Mouse (Mus musculus): ENCODE results near the gene Cntn3. TPM values are rescaled to one million over a fixed set of nuclear protein-coding genes. Genes with fewer than 3 reads are reported as not detected.

Gene Cntn3
- polyA plus RNA-seq, 2 experiments = 0.70 to 1.1 TPM

GRCm38 (mm10) chr6:102512085-102512484 is 60.8 kb downstream of the Cntn3 start:
- Histone ChIP-seq H3K36me3 (replicated peaks; ENCODE audit: control insufficient read depth, insufficient read depth, low read depth) (no peaks in the 10 kb centered on the region), H3K9me3 (ENCODE audit: control insufficient read depth, low read length) (no peaks in the 10 kb centered on the region), H3K27me3 (ENCODE audit: control insufficient read depth, insufficient read depth, low read length) (no peaks in the 10 kb centered on the region), H3K4me2 (ENCODE audit: low read depth) (no peak overlapping the region), H3K27ac (no peak overlapping the region), H3K9ac (replicated peaks) (no peak overlapping the region), H3K4me1 (replicated peaks; ENCODE audit: control insufficient read depth in 2 of 2, insufficient read depth in 2 of 2, low read length in 1 of 2) (no peaks in the 10 kb centered on the region), H3K4me3 (ENCODE audit: insufficient read depth in 1 of 2, low read depth in 2 of 2, low read length in 2 of 2) (no peak overlapping the region)
- WGBS (ENCODE audit: insufficient replicate concordance) = 36% methylated on average over 1 of the region's 1 CpGs
- DNase-seq (ENCODE audit: low read depth in 3 of 3, low spot score in 3 of 3) = no peak
- ATAC-seq (ENCODE audit: insufficient read depth) = no peak
- no peak for TF ChIP-seq CTCF (IDR thresholded peaks at IDR 0.05; ENCODE audit: low read depth)

- H3K9ac ChIP-seq (replicated peaks) = no peak overlapping the region
- H3K4me1 ChIP-seq (replicated peaks; ENCODE audit: control insufficient read depth in 2 of 2, insufficient read depth in 2 of 2, low read length in 1 of 2) = no peaks in the 10 kb centered on the region
- TF ChIP-seq CTCF (IDR thresholded peaks at IDR 0.05; ENCODE audit: low read depth) (no peak), EP300 (IDR thresholded peaks at IDR 0.05; ENCODE audit: low read depth) (no peak)
- no peak overlapping the region for H3K4me3 ChIP-seq (ENCODE audit: insufficient read depth in 1 of 2, low read depth in 2 of 2, low read length in 2 of 2)
- no peaks in the 10 kb centered on the region for H3K36me3 ChIP-seq (replicated peaks; ENCODE audit: control insufficient read depth, insufficient read depth, low read depth)
- DNase-seq (ENCODE audit: low read depth in 3 of 3, low spot score in 3 of 3) (no peak), ATAC-seq (ENCODE audit: insufficient read depth) (no peak)
- no peak overlapping the region for H3K4me2 ChIP-seq (ENCODE audit: low read depth)
- H3K27ac ChIP-seq = no peak overlapping the region
- H3K27me3 ChIP-seq (ENCODE audit: control insufficient read depth, insufficient read depth, low read length) = no peaks in the 10 kb centered on the region
- no peaks in the 10 kb centered on the region for H3K9me3 ChIP-seq (ENCODE audit: control insufficient read depth, low read length)
These were observed 87.4 kb downstream of the Cntn3 start for GRCm38 (mm10) chr6:102485509-102485908.

DNA sequence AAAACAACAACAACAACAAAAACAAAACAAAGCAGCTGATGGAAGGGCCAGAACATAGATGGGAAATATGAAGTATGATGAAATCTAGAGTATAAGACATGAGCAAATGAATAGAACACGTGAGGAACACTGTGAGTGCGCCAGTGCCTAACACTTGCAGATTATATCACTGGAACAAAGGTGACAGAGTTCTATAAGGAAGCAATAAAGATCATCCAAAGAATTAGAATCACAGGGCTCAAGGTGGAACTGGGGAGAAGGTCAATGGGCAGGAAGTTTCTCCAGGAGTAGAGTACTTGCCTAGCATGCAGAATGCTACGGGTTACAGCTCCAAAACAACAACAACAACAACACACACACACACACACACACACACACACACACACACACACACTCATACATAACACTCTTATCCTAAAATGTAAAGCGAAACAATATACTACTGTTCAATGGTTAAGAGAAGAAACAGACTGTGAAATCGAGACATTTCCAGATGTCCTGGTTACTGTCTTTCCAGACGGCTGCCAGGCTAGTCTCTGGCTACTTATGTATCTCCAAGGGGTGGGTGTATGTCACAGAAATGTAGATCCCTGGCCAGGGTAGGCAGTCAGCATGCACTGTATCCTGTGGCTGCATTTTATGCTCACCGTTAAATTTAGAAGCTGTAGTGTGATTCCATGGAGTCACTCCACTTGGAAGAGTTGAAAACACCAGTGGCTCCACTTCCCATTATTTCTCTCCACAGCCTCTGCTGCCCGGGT is 94.4 kb downstream of the Cntn3 start:
- WGBS (ENCODE audit: insufficient replicate concordance) = 69% methylated on average over 8 of the region's 8 CpGs
- no peak overlapping the region for H3K4me3 ChIP-seq (ENCODE audit: insufficient read depth in 1 of 2, low read depth in 2 of 2, low read length in 2 of 2)
- TF ChIP-seq CTCF (IDR thresholded peaks at IDR 0.05; ENCODE audit: low read depth) = no peak
- no peak for TF ChIP-seq EP300 (IDR thresholded peaks at IDR 0.05; ENCODE audit: low read depth)
- no peaks in the 10 kb centered on the region for H3K4me1 ChIP-seq (replicated peaks; ENCODE audit: control insufficient read depth in 2 of 2, insufficient read depth in 2 of 2, low read length in 1 of 2)
- ATAC-seq (ENCODE audit: insufficient read depth) = no peak
- H3K9ac ChIP-seq (replicated peaks) = no peak overlapping the region
- H3K27me3 ChIP-seq (ENCODE audit: control insufficient read depth, insufficient read depth, low read length) = no peaks in the 10 kb centered on the region
- no peak overlapping the region for H3K27ac ChIP-seq
- DNase-seq (ENCODE audit: low read depth in 3 of 3, low spot score in 3 of 3) = no peak
- H3K9me3 ChIP-seq (ENCODE audit: control insufficient read depth, low read length) = no peaks in the 10 kb centered on the region
- H3K4me2 ChIP-seq (ENCODE audit: low read depth) = no peak overlapping the region
- H3K36me3 ChIP-seq (replicated peaks; ENCODE audit: control insufficient read depth, insufficient read depth, low read depth) = no peaks in the 10 kb centered on the region

DNA sequence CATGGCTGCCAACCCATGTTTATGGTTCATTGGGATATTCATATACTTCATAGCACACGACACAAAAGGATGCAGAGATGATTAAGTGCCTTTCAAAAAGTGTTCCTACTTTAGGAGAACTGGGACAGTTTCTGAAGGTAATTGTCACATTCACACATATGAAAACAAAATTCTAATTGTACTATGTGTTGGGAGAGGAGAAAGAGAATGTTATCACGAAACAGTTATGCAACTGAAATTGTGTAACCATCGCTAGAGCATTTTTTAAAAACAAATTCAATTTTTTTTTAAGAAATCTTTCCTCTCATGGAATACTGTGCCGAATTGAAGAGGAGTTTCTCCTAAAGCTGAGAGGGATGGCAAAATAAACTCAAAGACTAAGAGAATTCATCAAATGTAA is 134.5 kb downstream of the Cntn3 start:
- Histone ChIP-seq H3K4me1 (replicated peaks; ENCODE audit: control insufficient read depth in 2 of 2, insufficient read depth in 2 of 2, low read length in 1 of 2) (no peaks in the 10 kb centered on the region), H3K36me3 (replicated peaks; ENCODE audit: control insufficient read depth, insufficient read depth, low read depth) (no peaks in the 10 kb centered on the region), H3K4me3 (ENCODE audit: insufficient read depth in 1 of 2, low read depth in 2 of 2, low read length in 2 of 2) (no peak overlapping the region), H3K9me3 (ENCODE audit: control insufficient read depth, low read length) (no peaks in the 10 kb centered on the region), H3K27ac (no peak overlapping the region), H3K4me2 (ENCODE audit: low read depth) (no peak overlapping the region), H3K9ac (replicated peaks) (no peak overlapping the region), H3K27me3 (ENCODE audit: control insufficient read depth, insufficient read depth, low read length) (no peaks in the 10 kb centered on the region)
- DNase-seq (ENCODE audit: low read depth in 3 of 3, low spot score in 3 of 3) (no peak), ATAC-seq (ENCODE audit: insufficient read depth) (no peak)
- no peak for TF ChIP-seq EP300 (IDR thresholded peaks at IDR 0.05; ENCODE audit: low read depth)
- TF ChIP-seq CTCF (IDR thresholded peaks at IDR 0.05; ENCODE audit: low read depth) = no peak
- 65% methylated on average over 4 of the region's 4 CpGs for WGBS (ENCODE audit: insufficient replicate concordance)

DNA sequence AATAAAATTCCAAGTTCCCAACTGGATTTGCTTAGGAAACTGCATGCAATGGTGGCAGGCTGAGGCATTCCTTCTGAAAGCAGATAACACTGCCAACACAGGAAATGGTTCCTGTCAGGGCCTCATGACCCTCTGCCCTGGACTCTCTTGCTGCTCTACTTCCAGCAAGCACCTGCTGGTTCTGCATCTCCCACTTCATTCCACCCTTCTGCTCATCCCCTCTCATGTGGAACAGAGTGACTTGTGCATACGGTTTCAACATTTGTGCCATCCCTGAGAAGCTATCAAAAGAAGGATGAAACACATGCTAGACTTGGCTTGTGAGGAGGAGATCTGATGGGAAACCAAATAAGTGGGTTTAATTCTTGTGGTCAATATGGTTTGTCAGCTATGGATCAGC is 145.4 kb downstream of the Cntn3 start:
- no peak overlapping the region for H3K9ac ChIP-seq (replicated peaks)
- H3K4me1 ChIP-seq (replicated peaks; ENCODE audit: control insufficient read depth in 2 of 2, insufficient read depth in 2 of 2, low read length in 1 of 2) = no peaks in the 10 kb centered on the region
- TF ChIP-seq CTCF (IDR thresholded peaks at IDR 0.05; ENCODE audit: low read depth) (no peak), EP300 (IDR thresholded peaks at IDR 0.05; ENCODE audit: low read depth) (no peak)
- H3K27ac ChIP-seq = no peak overlapping the region
- no peaks in the 10 kb centered on the region for H3K27me3 ChIP-seq (ENCODE audit: control insufficient read depth, insufficient read depth, low read length)
- H3K4me3 ChIP-seq (ENCODE audit: insufficient read depth in 1 of 2, low read depth in 2 of 2, low read length in 2 of 2) = no peak overlapping the region
- no peaks in the 10 kb centered on the region for H3K9me3 ChIP-seq (ENCODE audit: control insufficient read depth, low read length)
- DNase-seq (ENCODE audit: low read depth in 3 of 3, low spot score in 3 of 3) = no peak
- no peak overlapping the region for H3K4me2 ChIP-seq (ENCODE audit: low read depth)
- ATAC-seq (ENCODE audit: insufficient read depth) = no peak
- no peaks in the 10 kb centered on the region for H3K36me3 ChIP-seq (replicated peaks; ENCODE audit: control insufficient read depth, insufficient read depth, low read depth)
- WGBS (ENCODE audit: insufficient replicate concordance) = 52% methylated on average over 1 of the region's 1 CpGs

All from liver, embryonic 14.5 days (tissue).